1 mouse cellular context compared by ENCODE assay signal in the genomic region with DNA sequence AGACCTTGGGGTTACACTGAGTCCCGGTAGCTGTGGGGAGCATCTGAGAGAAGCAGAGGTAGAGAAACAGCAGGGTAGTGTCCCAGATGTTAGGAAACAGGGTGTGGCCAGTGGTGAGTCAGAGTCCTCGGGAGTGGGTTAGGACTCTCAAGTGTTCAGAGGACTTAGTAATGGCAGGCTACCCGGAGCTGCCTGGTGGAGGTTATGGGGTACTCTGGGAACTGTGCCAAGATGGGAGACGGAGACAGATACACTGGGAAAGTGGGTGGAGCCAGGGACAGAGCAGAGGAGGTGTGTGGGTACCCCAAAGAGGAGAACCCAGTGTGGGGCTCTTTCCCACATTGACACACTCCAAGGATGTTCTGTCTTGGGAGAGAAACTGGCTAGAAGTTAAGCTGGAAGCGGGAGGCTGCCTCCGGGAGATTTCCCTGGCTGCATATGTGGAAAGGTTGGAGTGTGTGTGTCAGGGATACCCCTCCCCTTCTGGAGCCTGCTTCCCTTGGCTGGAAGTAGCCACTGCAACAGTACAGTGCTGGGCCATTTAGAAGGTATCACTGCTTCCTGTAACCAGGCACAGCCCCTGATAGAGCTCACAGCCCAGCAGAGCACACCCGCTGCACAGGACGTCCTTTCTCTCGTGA.
TF ChIP-seq lines count a peak whose summit lies in the region.

No protein-coding gene starts in this region.

TF ChIP-seq in ES-E14, 5 proteins besides CTCF, POLR2A, EP300 and RAD21:
- TF ChIP-seq CHD2 (IDR thresholded peaks at IDR 0.05; ENCODE audit: low read depth, low read length) (no peak), ZNF384 (IDR thresholded peaks at IDR 0.05; ENCODE audit: low read depth, low read length) (no peak), MAFK (IDR thresholded peaks at IDR 0.05; ENCODE audit: insufficient read depth, low read depth, low read length) (no peak), HCFC1 (IDR thresholded peaks at IDR 0.05; ENCODE audit: borderline replicate concordance, insufficient read depth, low read length) (no peak), ZC3H11A (IDR thresholded peaks at IDR 0.05; ENCODE audit: borderline replicate concordance, low read depth, low read length) (no peak)
